Comparison of ENCODE assay signal across 19 mouse cellular contexts in the genomic region with DNA sequence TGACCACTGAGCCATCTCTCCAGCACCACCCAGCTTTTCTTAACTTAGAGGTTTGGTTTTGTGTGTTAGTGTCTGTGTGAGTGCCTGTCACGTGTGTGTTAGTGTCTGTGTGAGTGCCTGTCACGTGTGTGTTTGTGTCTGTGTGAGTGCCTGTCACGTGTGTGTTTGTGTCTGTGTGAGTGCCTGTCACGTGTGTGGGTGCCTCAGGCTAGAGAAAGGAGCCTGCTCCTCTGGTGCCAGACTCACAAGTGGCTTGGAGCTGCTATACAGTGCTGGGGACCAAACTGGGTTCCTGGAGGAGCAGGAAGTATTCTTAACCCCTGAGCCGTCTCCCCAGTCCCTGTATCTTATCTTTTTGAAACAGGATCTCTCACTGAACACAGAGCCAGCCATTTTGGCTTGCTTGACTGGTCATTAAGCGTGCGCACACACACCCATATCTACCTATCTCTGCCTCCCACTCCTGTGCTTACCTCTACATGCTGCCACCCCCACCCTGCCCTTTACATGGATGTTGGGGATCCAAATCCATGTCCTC. TPM values are rescaled to one million over a fixed set of nuclear protein-coding genes. Genes with fewer than 3 reads are reported as not detected.
DNase-seq lines count a peak whose midpoint lies in the region; ATAC-seq and TF ChIP-seq lines count a peak whose summit lies in the region.
"Had no signal": no experiment of that assay in that cellular context is flagged by ENCODE, and none has a peak within 500 bp of the region (broad histone marks: within the 10 kb centered on the region; RNA-seq: fewer than 3 reads in every experiment).

No protein-coding gene starts in this region.

- H3K27ac ChIP-seq in heart, embryonic 13.5 days (replicated peaks), result peak overlapping the region; percentile 42; the same call in 1 of the 2 replicates
- H3K27ac ChIP-seq in liver, embryonic 14.5 days, result peak overlapping the region; percentile 89
- no peak overlapping the region for H3K27ac ChIP-seq in midbrain, postnatal 0 days (ENCODE audit: low read depth, low read length)
- no peak overlapping the region for H3K27ac ChIP-seq in midbrain, embryonic 13.5 days
- H3K27ac ChIP-seq: embryonic facial prominence, embryonic 13.5 days; forebrain, embryonic 15.5 days; gastrocnemius, adult 2 months; hindbrain, embryonic 10.5 days; layer of hippocampus, adult 2 months; midbrain, embryonic 12.5 days had no signal

- no peak for TF ChIP-seq CTCF in G1E (IDR thresholded peaks at IDR 0.05; ENCODE audit: low read depth, low read length)
- TF ChIP-seq CTCF in liver, embryonic 14.5 days (IDR thresholded peaks at IDR 0.05; ENCODE audit: low read depth), result no peak
- no peak for TF ChIP-seq CTCF in midbrain, postnatal 0 days (IDR thresholded peaks at IDR 0.05)

- intact Hi-C loops in gastrocnemius, postnatal 36 days (cut with DNase I), result no loop called here

- no peak overlapping the region for H3K4me3 ChIP-seq in heart, embryonic 13.5 days
- peak overlapping the region; percentile 13; the same call in 1 of the 2 replicates for H3K4me3 ChIP-seq in G1E (ENCODE audit: low read depth, low read length)
- peak overlapping the region in 1 of 2 experiments; percentile 12; a peak in 1 of 4 replicates for H3K4me3 ChIP-seq in liver, embryonic 14.5 days (ENCODE audit: insufficient read depth in 1 of 2, low read depth in 2 of 2, low read length in 2 of 2)
- H3K4me3 ChIP-seq in midbrain, postnatal 0 days (ENCODE audit: low read depth, low read length), result no peak overlapping the region
- no peak overlapping the region for H3K4me3 ChIP-seq in midbrain, embryonic 13.5 days (replicated peaks)
- H3K4me3 ChIP-seq: embryonic facial prominence, embryonic 13.5 days; forebrain, embryonic 15.5 days; gastrocnemius, adult 2 months; hindbrain, embryonic 10.5 days; layer of hippocampus, adult 2 months; midbrain, embryonic 12.5 days had no signal

- TF ChIP-seq EP300 in liver, embryonic 14.5 days (IDR thresholded peaks at IDR 0.05; ENCODE audit: low read depth), result peak; percentile 84

- DNase-seq in heart, postnatal 4 days, result no peak
- peak; percentile 25 for DNase-seq in G1E (ENCODE audit: low spot score)
- peak; percentile 67 for DNase-seq in c-Kit-positive CD71-positive TER-119-negative erythroid progenitor cells, embryonic 14.5 days (ENCODE audit: low read depth)
- DNase-seq in liver, embryonic 14.5 days (ENCODE audit: low read depth in 3 of 3, low spot score in 3 of 3), result peak; percentile 70 to 74 (median 74)
- DNase-seq in midbrain, postnatal 0 days (ENCODE audit: low spot score), result no peak
- DNase-seq in gastrocnemius, postnatal 36 days, result no peak
- DNase-seq: B cell, adult 2 months; cerebellum, postnatal 25 days; gastrocnemius, adult 2 months; kidney, adult 8-10 months; thymus, postnatal 14 days had no signal

- peak; percentile 83 for ATAC-seq in heart, embryonic 13.5 days (ENCODE audit: extremely low read depth, insufficient number of reproducible peaks, low FRiP score, low TSS enrichment)
- peak; percentile 92 for ATAC-seq in G1E (ENCODE audit: extremely low read depth, insufficient number of reproducible peaks, low FRiP score, poor library complexity, severe bottlenecking)
- ATAC-seq in liver, embryonic 14.5 days (ENCODE audit: insufficient read depth), result peak; percentile 97
- ATAC-seq in midbrain, postnatal 0 days (ENCODE audit: low FRiP score), result no peak
- no peak for ATAC-seq in midbrain, embryonic 13.5 days
- ATAC-seq: activated CD4-positive, CD25-positive, alpha-beta regulatory T cell, adult 4 months; forebrain, embryonic 15.5 days had no signal

- WGBS in heart, embryonic 13.5 days, result 67% methylated on average over 7 of the region's 7 CpGs
- 15% methylated on average over 7 of the region's 7 CpGs for WGBS in liver, embryonic 14.5 days (ENCODE audit: insufficient replicate concordance)
- WGBS in midbrain, postnatal 0 days, result 96% methylated on average over 7 of the region's 7 CpGs
- WGBS in midbrain, embryonic 13.5 days, result 94% methylated on average over 7 of the region's 7 CpGs

- H3K4me2 ChIP-seq in heart, embryonic 13.5 days, result no peak overlapping the region
- H3K4me2 ChIP-seq in liver, embryonic 14.5 days (ENCODE audit: low read depth), result peak overlapping the region; percentile 59
- H3K4me2 ChIP-seq in midbrain, postnatal 0 days (ENCODE audit: low read depth, low read length, poor library complexity, severe bottlenecking), result no peak overlapping the region
- H3K4me2 ChIP-seq in midbrain, embryonic 13.5 days (replicated peaks), result no peak overlapping the region
- H3K4me2 ChIP-seq: embryonic facial prominence, embryonic 13.5 days; forebrain, embryonic 15.5 days; midbrain, embryonic 12.5 days had no signal

- H3K36me3 ChIP-seq in heart, embryonic 13.5 days, result peaks cover 94% of the 10 kb centered on the region
- H3K36me3 ChIP-seq in G1E (replicated peaks), result peaks cover 88% of the 10 kb centered on the region
- peaks cover 78% of the 10 kb centered on the region for H3K36me3 ChIP-seq in liver, embryonic 14.5 days (replicated peaks; ENCODE audit: control insufficient read depth, insufficient read depth, low read depth)
- peaks cover 51% of the 10 kb centered on the region for H3K36me3 ChIP-seq in midbrain, postnatal 0 days (ENCODE audit: insufficient read depth, low read length)
- H3K36me3 ChIP-seq in midbrain, embryonic 13.5 days, result peaks cover 83% of the 10 kb centered on the region

- no peaks in the 10 kb centered on the region for H3K9me3 ChIP-seq in heart, embryonic 13.5 days
- no peaks in the 10 kb centered on the region for H3K9me3 ChIP-seq in G1E (replicated peaks)
- no peaks in the 10 kb centered on the region for H3K9me3 ChIP-seq in liver, embryonic 14.5 days (ENCODE audit: control insufficient read depth, low read length)
- H3K9me3 ChIP-seq in midbrain, postnatal 0 days (ENCODE audit: low read length), result no peaks in the 10 kb centered on the region
- no peaks in the 10 kb centered on the region for H3K9me3 ChIP-seq in midbrain, embryonic 13.5 days
- H3K9me3 ChIP-seq: embryonic facial prominence, embryonic 13.5 days; forebrain, embryonic 15.5 days; hindbrain, embryonic 10.5 days; midbrain, embryonic 12.5 days had no signal

- no peaks in the 10 kb centered on the region for H3K27me3 ChIP-seq in heart, embryonic 13.5 days (replicated peaks)
- no peaks in the 10 kb centered on the region for H3K27me3 ChIP-seq in G1E (ENCODE audit: insufficient read depth, low read length)
- no peaks in the 10 kb centered on the region for H3K27me3 ChIP-seq in liver, embryonic 14.5 days (ENCODE audit: control insufficient read depth, insufficient read depth, low read length)
- no peaks in the 10 kb centered on the region for H3K27me3 ChIP-seq in midbrain, postnatal 0 days (ENCODE audit: insufficient read depth, low read length)
- no peaks in the 10 kb centered on the region for H3K27me3 ChIP-seq in midbrain, embryonic 13.5 days
- H3K27me3 ChIP-seq: embryonic facial prominence, embryonic 13.5 days; forebrain, embryonic 15.5 days; midbrain, embryonic 12.5 days had no signal

- no peaks in the 10 kb centered on the region for H3K4me1 ChIP-seq in heart, embryonic 13.5 days
- H3K4me1 ChIP-seq in G1E (ENCODE audit: insufficient read depth, low read depth, low read length), result peaks cover 19% of the 10 kb centered on the region
- H3K4me1 ChIP-seq in liver, embryonic 14.5 days (replicated peaks; ENCODE audit: control insufficient read depth in 2 of 2, insufficient read depth in 2 of 2, low read length in 1 of 2), result peaks cover 17% of the 10 kb centered on the region in 2 experiments
- no peaks in the 10 kb centered on the region for H3K4me1 ChIP-seq in midbrain, postnatal 0 days (ENCODE audit: insufficient read depth, low read length)
- no peaks in the 10 kb centered on the region for H3K4me1 ChIP-seq in midbrain, embryonic 13.5 days (replicated peaks)
- H3K4me1 ChIP-seq: embryonic facial prominence, embryonic 13.5 days; forebrain, embryonic 15.5 days; hindbrain, embryonic 10.5 days; midbrain, embryonic 12.5 days had no signal

- H3K9ac ChIP-seq in heart, embryonic 13.5 days, result no peak overlapping the region
- H3K9ac ChIP-seq in liver, embryonic 14.5 days (replicated peaks), result peak overlapping the region; percentile 45
- H3K9ac ChIP-seq in midbrain, postnatal 0 days (replicated peaks; ENCODE audit: low read length, poor library complexity, severe bottlenecking), result no peak overlapping the region
- H3K9ac ChIP-seq in midbrain, embryonic 13.5 days (replicated peaks), result no peak overlapping the region
- H3K9ac ChIP-seq: embryonic facial prominence, embryonic 13.5 days; forebrain, embryonic 15.5 days; midbrain, embryonic 12.5 days had no signal

RNA-seq across cellular contexts. Expression of gene Fnbp4, which starts 29.5 kb away (rescaled TPM):
- polyA plus RNA-seq in heart, embryonic 13.5 days (2015; fragmentation: Nextera tagmentation; extraction: Ambion mirVana), result 53.2 and 53.4 TPM in 2 replicates
- 10 to 100 TPM; 38.2 to 44.0 TPM for total RNA-seq in heart, postnatal 4 days (2021)
- 146 and 173 TPM in 2 replicates for total RNA-seq in G1E (2014; fragmentation: Nextera tagmentation)
- 131 and 156 TPM in 2 replicates for total RNA-seq in G1E (2017)
- polyA plus RNA-seq in G1E (2012), result 61.1 and 64.5 TPM in 2 replicates
- polyA plus RNA-seq in liver, embryonic 14.5 days (2012; rRNA removed), result 22.4 and 25.8 TPM in 2 replicates
- polyA plus RNA-seq in liver, embryonic 14.5 days (2014; fragmentation: Nextera tagmentation; extraction: Ambion mirVana), result 20.9 and 21.3 TPM in 2 replicates
- 71.0 and 82.1 TPM in 2 replicates for total RNA-seq in midbrain, postnatal 0 days (2014; rRNA removed)
- 50.4 and 60.3 TPM in 2 replicates for polyA plus RNA-seq in midbrain, postnatal 0 days (2015; fragmentation: Nextera tagmentation; extraction: Ambion mirVana)
- total RNA-seq in gastrocnemius, postnatal 36 days (2021), result 10 to 100 TPM; 14.7 to 17.3 TPM
- polyA plus RNA-seq in midbrain, embryonic 13.5 days (2015; fragmentation: Nextera tagmentation; extraction: Ambion mirVana), result 118 and 131 TPM in 2 replicates

RNA-seq across cellular contexts. Expression of gene Nup160, which starts 38.6 kb away (rescaled TPM):
- 21.2 and 23.8 TPM in 2 replicates for polyA plus RNA-seq in heart, embryonic 13.5 days (2015; fragmentation: Nextera tagmentation; extraction: Ambion mirVana)
- 10 to 100 TPM; 15.3 to 18.1 TPM for total RNA-seq in heart, postnatal 4 days (2021)
- total RNA-seq in G1E (2014; fragmentation: Nextera tagmentation) (157 and 180 TPM in 2 replicates), G1E (2017) (58.1 and 69.2 TPM in 2 replicates)
- polyA plus RNA-seq in G1E (2012), result 6.3 and 9.1 TPM in 2 replicates
- 18.0 and 19.9 TPM in 2 replicates for polyA plus RNA-seq in liver, embryonic 14.5 days (2012; rRNA removed)
- 32.4 and 37.7 TPM in 2 replicates for polyA plus RNA-seq in liver, embryonic 14.5 days (2014; fragmentation: Nextera tagmentation; extraction: Ambion mirVana)
- 16.2 and 20.9 TPM in 2 replicates for total RNA-seq in midbrain, postnatal 0 days (2014; rRNA removed)
- 10.7 and 11.2 TPM in 2 replicates for polyA plus RNA-seq in midbrain, postnatal 0 days (2015; fragmentation: Nextera tagmentation; extraction: Ambion mirVana)
- total RNA-seq in gastrocnemius, postnatal 36 days (2021), result 10 to 100 TPM in 1 of 2 experiments, 1 to 10 TPM in 1; 9.9 to 13.6 TPM
- polyA plus RNA-seq in midbrain, embryonic 13.5 days (2015; fragmentation: Nextera tagmentation; extraction: Ambion mirVana), result 26.8 and 28.8 TPM in 2 replicates

Comparison
In these comparisons a context has a peak if more than half of its experiments do, and no peak if none do; other contexts are left out.
1. ATAC-seq: peak in heart, embryonic 13.5 days (single experiment), G1E (single experiment) and liver, embryonic 14.5 days (single experiment); none in midbrain, postnatal 0 days (single experiment) and midbrain, embryonic 13.5 days (single experiment).
2. H3K27ac ChIP-seq: peak in heart, embryonic 13.5 days (single experiment) and liver, embryonic 14.5 days (single experiment); none in midbrain, postnatal 0 days (single experiment) and midbrain, embryonic 13.5 days (single experiment).
3. DNase-seq: peak in G1E (single experiment), c-Kit-positive CD71-positive TER-119-negative erythroid progenitor cells, embryonic 14.5 days (single experiment) and liver, embryonic 14.5 days (3 of 3); none in heart, postnatal 4 days (single experiment), midbrain, postnatal 0 days (single experiment) and gastrocnemius, postnatal 36 days (0 of 2).